Mouse (Mus musculus) hindbrain, embryonic 11.5 days (tissue): ENCODE measurements at regions not wholly inside any gene's neighbourhood (a gene's known extent, or its start where the extent isn't known, plus 50 kb on each side); places are given as distances from the start of the nearest gene placed in this dataset.

ENCODE experiments used
- ATAC-seq: fragments of 200-750 bp; cut with Nextera tagmentation; 2 replicates; pipeline ENCODE4 v1.8.0; 2017; ENCODE audit warnings: mild to moderate bottlenecking, moderate TSS enrichment, moderate library complexity; ENCODE audit not compliant: low FRiP score
- DNase-seq: peaks from one replicate; pipeline ENCODE4 v3.0.0-alpha.2; 2015; ENCODE audit warnings: low spot score
- H3K27ac ChIP-seq: fragments of 300-500 bp; sonication (generic); 2 replicates; pipeline ENCODE4 v1.5.1; 2014; ENCODE audit warnings: mild to moderate bottlenecking, low read depth, low read length
- H3K27me3 ChIP-seq: fragments of 300-500 bp; sonication (generic); 2 replicates; pipeline ENCODE4 v1.6.1; 2014; ENCODE audit warnings: mild to moderate bottlenecking, low read length, moderate library complexity, mixed read lengths; ENCODE audit not compliant: control insufficient read depth, insufficient read depth
- H3K36me3 ChIP-seq: fragments of 300-500 bp; sonication (generic); 2 replicates; pipeline ENCODE4 v1.6.1; 2014; ENCODE audit warnings: mild to moderate bottlenecking, low read length, moderate library complexity, mixed read lengths; ENCODE audit not compliant: control insufficient read depth, insufficient read depth
- H3K4me1 ChIP-seq: fragments of 300-500 bp; sonication (generic); replicated peaks from 2 replicates; pipeline ENCODE4 v1.6.1; 2014; ENCODE audit warnings: low read length, mixed read lengths; ENCODE audit not compliant: control insufficient read depth, insufficient read depth
- H3K4me2 ChIP-seq: fragments of 300-500 bp; sonication (generic); replicated peaks from 2 replicates; pipeline ENCODE4 v1.6.1; 2014; ENCODE audit warnings: mild to moderate bottlenecking, low read depth, low read length
- H3K4me3 ChIP-seq: fragments of 300-500 bp; sonication (generic); 2 replicates; pipeline ENCODE4 v1.5.1; 2014; ENCODE audit warnings: low read depth, low read length
- H3K9ac ChIP-seq: fragments of 300-500 bp; sonication (generic); 2 replicates; pipeline ENCODE4 v1.6.1; 2014; ENCODE audit warnings: low read depth, low read length
- H3K9me3 ChIP-seq: fragments of 300-500 bp; sonication (generic); 2 replicates; pipeline ENCODE4 v1.6.1; 2016; ENCODE audit warnings: low read length; ENCODE audit not compliant: control insufficient read depth
- WGBS: fragments of 180-500 bp; shearing (Covaris S2); extraction: QIAGEN DNeasy Blood & Tissue Kit; methylation state at CpG from one replicate; pipeline ENCODE4 v1.1.7; 2014; 5-methylcytosine and 5-hydroxymethylcytosine counted together

DNA sequence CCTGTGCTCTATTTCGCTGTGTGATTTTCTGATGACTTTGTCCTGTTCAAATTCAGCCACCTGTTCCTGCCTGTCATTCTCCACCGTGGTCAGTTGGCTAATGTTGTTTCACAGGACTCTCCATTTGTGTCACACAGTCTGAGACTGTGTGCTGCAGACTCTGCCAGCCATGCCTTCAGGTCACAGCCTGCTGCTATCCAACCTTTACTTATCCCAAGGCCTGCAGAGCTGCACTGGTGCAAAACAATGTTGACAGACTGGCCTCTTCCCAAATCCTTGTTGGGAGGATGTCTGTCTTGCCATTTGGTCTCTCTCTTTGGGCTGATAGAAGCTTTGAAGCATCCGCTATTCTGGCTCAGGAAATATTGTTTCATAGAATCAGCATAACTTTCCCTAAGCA, 261.4 kb upstream of the Slitrk5 start:
- WGBS, result 89% methylated on average over 3 of the region's 3 CpGs
- no peak for DNase-seq
- no peak overlapping the region for H3K9ac ChIP-seq

DNA sequence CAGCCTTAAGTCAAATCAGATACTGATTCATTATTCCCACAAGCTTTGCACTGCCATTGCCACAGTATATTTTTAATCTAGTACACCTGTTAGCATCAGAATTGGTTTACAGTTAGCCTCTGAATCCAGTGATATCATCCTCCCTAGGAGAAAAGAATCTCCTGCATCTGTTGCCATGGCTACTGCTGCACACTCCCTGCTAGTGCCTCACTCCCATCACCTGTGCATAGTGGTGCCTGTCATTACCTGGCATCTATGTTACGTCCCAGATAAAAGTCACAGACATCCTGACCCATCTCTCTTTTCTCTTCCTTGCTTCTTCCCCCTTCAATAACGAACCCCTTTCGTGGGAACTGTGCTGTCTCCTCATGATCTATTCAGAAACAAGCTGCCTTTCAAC, 256.4 kb upstream of the Slitrk5 start:
- DNase-seq (no peak), ATAC-seq (no peak)
- H3K9ac ChIP-seq, result no peak overlapping the region

More for the DNA sequence above, 261.4 kb upstream of the Slitrk5 start:
- Histone ChIP-seq H3K36me3 (no peaks in the 10 kb centered on the region), H3K27me3 (no peaks in the 10 kb centered on the region), H3K9me3 (no peaks in the 10 kb centered on the region), H3K4me2 (no peak overlapping the region), H3K4me1 (no peaks in the 10 kb centered on the region), H3K4me3 (no peak overlapping the region), H3K27ac (no peak overlapping the region)
- no peak for ATAC-seq

DNA sequence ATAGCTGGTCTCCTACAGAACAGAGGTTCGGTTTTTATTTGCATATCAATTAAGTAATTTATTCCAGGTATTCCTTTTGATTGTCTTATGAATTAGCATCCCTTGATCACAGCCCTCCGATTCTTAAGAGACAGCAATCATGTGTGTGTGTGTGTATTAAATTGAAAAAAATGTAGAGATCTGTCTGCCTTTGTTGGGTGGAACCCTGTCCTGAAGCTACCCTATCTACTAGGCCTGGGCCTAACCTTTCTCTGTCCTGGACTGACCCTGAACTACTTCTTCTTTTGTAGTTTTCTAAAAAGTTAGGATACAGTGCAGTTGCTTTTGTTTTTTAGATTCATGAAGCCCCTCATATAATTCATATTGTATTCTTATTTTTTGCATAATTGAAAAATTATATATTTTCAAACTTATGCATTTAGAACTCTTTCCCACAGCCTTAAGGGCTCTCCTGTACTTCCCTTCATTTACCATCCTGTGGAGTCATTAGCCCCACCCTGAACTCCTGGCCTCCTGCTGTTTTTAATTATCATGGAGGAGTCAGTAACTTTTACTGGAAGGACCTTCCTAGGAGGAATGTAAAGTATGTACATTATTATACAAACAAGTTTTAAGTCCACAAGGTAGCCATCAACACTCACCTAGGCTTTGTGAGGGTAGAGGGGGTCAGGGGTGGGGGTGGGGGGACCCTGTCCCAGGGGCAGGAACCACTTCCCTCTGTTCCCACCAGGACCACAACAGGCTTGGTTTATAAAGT, 245.6 kb upstream of the Slitrk5 start:
- no peaks in the 10 kb centered on the region for H3K36me3 ChIP-seq
- no peak for ATAC-seq
- DNase-seq, result no peak
- no peak overlapping the region for H3K4me2 ChIP-seq
- no peaks in the 10 kb centered on the region for H3K4me1 ChIP-seq
- no peaks in the 10 kb centered on the region for H3K9me3 ChIP-seq
- H3K27me3 ChIP-seq, result no peaks in the 10 kb centered on the region
- no peak overlapping the region for H3K4me3 ChIP-seq
- H3K27ac ChIP-seq, result no peak overlapping the region
- no peak overlapping the region for H3K9ac ChIP-seq
- 82% methylated on average over 2 of the region's 2 CpGs for WGBS

More for the DNA sequence above, 256.4 kb upstream of the Slitrk5 start:
- Histone ChIP-seq H3K4me1 (no peaks in the 10 kb centered on the region), H3K4me3 (no peak overlapping the region), H3K27me3 (no peaks in the 10 kb centered on the region), H3K9me3 (no peaks in the 10 kb centered on the region), H3K4me2 (no peak overlapping the region), H3K27ac (no peak overlapping the region), H3K36me3 (no peaks in the 10 kb centered on the region)
- 82% methylated on average over 3 of the region's 3 CpGs for WGBS
